ENCODE assay signal across 21 mouse cellular contexts in the genomic region with DNA sequence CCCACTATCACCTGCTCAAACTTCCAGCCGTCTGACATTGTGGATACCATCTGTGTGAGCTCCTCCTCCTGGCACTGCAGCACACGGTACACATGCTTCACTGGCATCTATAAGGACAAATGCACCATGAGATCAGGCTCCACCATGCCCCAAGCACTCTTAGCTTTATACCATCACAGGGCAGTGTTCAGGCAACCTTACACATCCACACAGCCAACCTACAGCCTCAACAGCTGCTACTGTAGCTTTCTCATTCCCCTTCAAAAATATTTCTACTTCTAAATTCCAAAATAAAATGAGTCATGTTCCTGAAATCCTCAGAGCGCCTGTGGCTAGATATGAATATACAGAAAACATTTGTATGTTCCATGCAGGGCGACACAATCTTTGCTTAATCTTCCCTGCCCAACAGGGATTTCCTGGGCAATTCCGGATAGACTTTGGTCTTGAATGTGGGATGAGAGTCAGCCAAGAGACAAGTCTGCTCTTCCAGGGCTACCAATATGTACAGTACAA. TPM values are rescaled to one million over a fixed set of nuclear protein-coding genes. Genes with fewer than 3 reads are reported as not detected.
"Had no signal": no experiment of that assay in that cellular context is flagged by ENCODE, and none has a peak within 500 bp of the region (broad histone marks: within the 10 kb centered on the region; RNA-seq: fewer than 3 reads in every experiment).

No protein-coding gene starts in this region.

- H3K4me1 ChIP-seq: limb, embryonic 12.5 days; limb, embryonic 15.5 days; midbrain, embryonic 13.5 days had no signal

- H3K4me2 ChIP-seq: kidney, embryonic 15.5 days; limb, embryonic 12.5 days; limb, embryonic 15.5 days; liver, embryonic 11.5 days; lung, embryonic 14.5 days; midbrain, embryonic 13.5 days had no signal

- H3K4me3 ChIP-seq: kidney, embryonic 15.5 days; left cerebral cortex, adult 2 months; limb, embryonic 12.5 days; limb, embryonic 15.5 days; megakaryocyte, embryonic 14.5 days; midbrain, embryonic 10.5 days; midbrain, embryonic 13.5 days had no signal

- H3K27ac ChIP-seq: kidney, embryonic 15.5 days; left cerebral cortex, adult 2 months; limb, embryonic 12.5 days; limb, embryonic 15.5 days; liver, embryonic 14.5 days; macrophage; midbrain, embryonic 10.5 days; midbrain, embryonic 13.5 days; stomach, postnatal 0 days had no signal

- DNase-seq: kidney, postnatal 10 days; layer of hippocampus, postnatal 36 days; left cerebral cortex, postnatal 4 days; liver, postnatal 0 days; lung, embryonic 14.5 days; retina, postnatal 1 day; thymus, adult 18-20 months; thymus, postnatal 36 days had no signal

- H3K27me3 ChIP-seq: kidney, embryonic 15.5 days; limb, embryonic 12.5 days; limb, embryonic 15.5 days; megakaryocyte, embryonic 14.5 days; midbrain, embryonic 13.5 days had no signal

RNA-seq across cellular contexts. Expression of a gene that starts 19.8 kb away (rescaled TPM):
- polyA plus RNA-seq: limb, embryonic 12.5 days; liver, embryonic 11.5 days; liver, embryonic 14.5 days; liver, postnatal 0 days; macrophage; midbrain, embryonic 10.5 days had no signal

RNA-seq across cellular contexts. Expression of a gene that starts 59.9 kb away (rescaled TPM):
- polyA plus RNA-seq: liver, embryonic 14.5 days; liver, postnatal 0 days; macrophage; midbrain, embryonic 16.5 days; neural tube, embryonic 14.5 days had no signal
